Mouse (Mus musculus) mouse trophoblast stem cell (cell line): ENCODE measurements around the gene Cfap73.

Experiments
- in situ Hi-C, 2 experiments: fragments of 300-500 bp; cut with MseI, MboI; formaldehyde crosslinking; loops; 2 replicates in 1 of 2; 3 replicates in 1 of 2; pipeline ENCODE4 v1.15.1; 2025

The Cfap73 gene

GRCm38 (mm10) chr5:120634131-120634530, at the start of gene Cfap73:
Cfap73 (minus strand) TSS chr5:120634235.
- in situ Hi-C loops, result no loop called here

GRCm38 (mm10) chr5:120682982-120683771, 49.1 kb upstream of the Cfap73 start:
- in situ Hi-C loops, result no loop called here

GRCm38 (mm10) chr5:120680918-120681317, 46.9 kb upstream of the Cfap73 start:
- in situ Hi-C loops, result no loop called here

GRCm38 (mm10) chr5:120679676-120680555, 45.9 kb upstream of the Cfap73 start:
- in situ Hi-C loops, result loop anchor here (5.0 kb wide), 1 partner anchor 32 kb away; the partner anchor contains the start of gene Dtx1 (in 2 of the 2)

GRCm38 (mm10) chr5:120677516-120677915, 43.5 kb upstream of the Cfap73 start:
- in situ Hi-C loops, result loop anchor here (5.0 kb wide), 1 partner anchor 35 kb away; the partner anchor contains the start of gene Dtx1 (in 2 of the 2)

GRCm38 (mm10) chr5:120674229-120675145, 40.5 kb upstream of the Cfap73 start:
- in situ Hi-C loops, result loop anchor here (5.0 kb wide), 2 partner anchors 38 to 57 kb away; partner anchors contain the start of gene Dtx1 (in 2 of the 2)

GRCm38 (mm10) chr5:120673626-120674025, 39.6 kb upstream of the Cfap73 start:
- in situ Hi-C loops, result loop anchor here in 1 of 2 experiments (5.0 kb wide), 1 partner anchor 56 kb away; no protein-coding TSS in a partner anchor

- in situ Hi-C loops, result loop anchor here in 1 of 2 experiments (5.0 kb wide), 1 partner anchor 55 kb away; no protein-coding TSS in a partner anchor
These were observed 37.8 kb upstream of the Cfap73 start for GRCm38 (mm10) chr5:120671865-120672264.

- in situ Hi-C loops, result loop anchor here in 1 of 2 experiments (5.0 kb wide), 1 partner anchor 53 kb away; no protein-coding TSS in a partner anchor
These were observed 36.1 kb upstream of the Cfap73 start for GRCm38 (mm10) chr5:120670132-120670531.

- in situ Hi-C loops, result no loop called here
These were observed 34.7 kb upstream of the Cfap73 start for GRCm38 (mm10) chr5:120668761-120669160.

GRCm38 (mm10) chr5:120664888-120665287, 30.9 kb upstream of the Cfap73 start:
- in situ Hi-C loops, result no loop called here

GRCm38 (mm10) chr5:120660816-120661215, 26.8 kb upstream of the Cfap73 start:
- in situ Hi-C loops, result no loop called here

GRCm38 (mm10) chr5:120656281-120656751, 22.3 kb upstream of the Cfap73 start:
- in situ Hi-C loops, result no loop called here

- in situ Hi-C loops, result no loop called here
These were observed 19.8 kb upstream of the Cfap73 start for GRCm38 (mm10) chr5:120653873-120654272.

- in situ Hi-C loops, result no loop called here
These were observed 19.1 kb upstream of the Cfap73 start for GRCm38 (mm10) chr5:120652915-120653701.

GRCm38 (mm10) chr5:120651230-120651629, 17.2 kb upstream of the Cfap73 start:
- in situ Hi-C loops, result no loop called here

- in situ Hi-C loops, result no loop called here
These were observed 15.9 kb upstream of the Cfap73 start for GRCm38 (mm10) chr5:120649938-120650337.

- in situ Hi-C loops, result no loop called here
These were observed 15.4 kb upstream of the Cfap73 start for GRCm38 (mm10) chr5:120649374-120649933.

GRCm38 (mm10) chr5:120648569-120649373, 14.7 kb upstream of the Cfap73 start, which contains the start of gene Rasal1:
Rasal1 (plus strand) TSS chr5:120648812.
- in situ Hi-C loops, result no loop called here
